Mouse (Mus musculus) cerebellum, postnatal 10 days (tissue): Measurements from ENCODE around the gene Ranbp17.
A peak's percentile ranks its signal among the peaks of the same experiment; 100 is the strongest.
"Not testable (repeated sequence)": the region's sequence is repeated elsewhere in the genome, so short reads cannot be mapped to it uniquely, and the experiment has no call there.

ENCODE experiments used
- DNase-seq, 2 experiments: peaks; one replicate each; pipeline ENCODE4 v3.0.0; 2021; ENCODE audit warnings: mixed read lengths in 2 of 2

Gene Ranbp17

DNA sequence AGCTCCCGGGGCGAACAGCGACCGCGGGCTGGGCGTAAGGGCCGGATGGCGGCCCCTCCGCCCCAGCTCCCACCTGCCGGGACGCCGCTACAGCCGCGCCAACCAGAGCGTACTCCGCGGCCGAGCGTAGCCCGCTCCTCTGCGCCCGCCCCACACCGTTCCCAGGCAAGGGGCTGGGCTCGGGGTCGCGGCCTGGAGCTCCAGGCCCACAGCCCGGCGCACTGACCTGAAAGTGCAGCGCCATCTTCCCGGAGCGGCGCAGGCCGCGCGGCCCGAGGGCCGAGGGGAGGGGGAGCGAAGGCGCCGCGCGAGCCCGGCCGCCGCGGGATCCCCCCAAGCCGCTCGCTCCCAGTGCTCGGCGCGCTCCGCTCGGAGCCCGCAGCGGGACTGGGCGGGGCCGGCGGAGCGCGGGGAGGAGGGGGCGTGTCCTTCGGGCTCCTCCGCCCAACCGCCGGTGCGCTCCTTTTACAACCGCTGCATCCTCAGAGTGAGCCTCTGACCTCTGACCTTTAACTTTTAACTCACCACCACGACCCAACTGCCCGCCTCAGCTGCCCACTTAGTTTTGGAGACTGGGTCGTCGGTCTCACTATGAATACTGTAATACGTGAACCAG, at the start of gene Ranbp17:
TSS of gene Ranbp17 (minus strand) at position 371 of the 616 bp plus-strand sequence.
- DNase-seq = peak; percentile 77 to 83

DNA sequence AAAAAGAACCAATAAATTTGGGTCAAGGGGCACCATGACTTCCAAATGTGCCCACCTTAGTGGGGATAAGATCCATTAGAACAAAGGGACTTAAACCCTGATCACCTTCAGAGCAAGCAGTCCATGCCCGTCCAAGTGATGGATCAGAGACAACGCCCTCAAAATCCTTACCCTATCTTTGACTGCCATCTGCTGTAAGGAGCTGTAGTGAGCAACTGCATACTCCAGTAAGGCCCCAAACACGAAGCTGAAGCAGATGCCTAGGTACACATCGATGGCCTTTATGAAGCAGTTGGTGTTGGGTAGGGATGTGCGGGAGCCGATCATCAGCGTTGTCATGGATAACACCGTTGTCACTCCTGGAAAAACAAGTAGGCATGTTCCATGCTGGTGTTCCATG, 40.6 kb upstream of the Ranbp17 start:
- DNase-seq = peak; percentile 51 to 63

DNA sequence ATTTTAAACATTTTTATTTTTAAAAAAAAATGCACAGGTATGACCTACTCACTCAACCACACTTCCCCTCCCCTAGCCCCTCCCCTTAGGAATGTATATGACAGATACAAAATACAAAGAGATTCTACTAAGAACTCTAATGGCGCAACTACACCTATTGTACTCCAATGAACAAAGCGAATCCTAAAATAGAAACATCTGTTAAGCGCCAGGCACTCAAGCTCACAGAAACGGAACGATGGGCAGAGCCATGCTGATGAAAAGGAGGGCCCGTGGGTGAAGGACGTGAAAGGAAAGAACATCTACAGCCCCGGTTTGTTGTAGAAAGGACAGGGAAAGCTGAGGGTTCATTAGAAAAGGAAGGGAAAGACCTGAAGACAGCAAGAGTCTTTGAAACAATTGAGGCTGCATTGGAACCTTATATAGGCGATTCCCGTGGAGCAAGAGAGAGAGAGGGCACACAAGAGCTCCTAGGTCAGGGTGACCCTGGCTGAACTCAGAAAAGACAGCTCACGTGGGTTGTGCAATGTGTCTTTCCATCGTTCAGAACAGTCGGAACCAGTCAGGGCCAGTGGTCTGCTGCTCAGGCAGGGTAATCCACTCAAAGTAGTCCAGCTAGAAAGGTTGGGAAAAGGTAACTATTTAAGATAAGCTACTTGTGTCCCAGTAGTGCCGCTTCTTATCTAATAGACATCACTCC, 37.5 kb upstream of the Ranbp17 start:
- DNase-seq = no peak

DNA sequence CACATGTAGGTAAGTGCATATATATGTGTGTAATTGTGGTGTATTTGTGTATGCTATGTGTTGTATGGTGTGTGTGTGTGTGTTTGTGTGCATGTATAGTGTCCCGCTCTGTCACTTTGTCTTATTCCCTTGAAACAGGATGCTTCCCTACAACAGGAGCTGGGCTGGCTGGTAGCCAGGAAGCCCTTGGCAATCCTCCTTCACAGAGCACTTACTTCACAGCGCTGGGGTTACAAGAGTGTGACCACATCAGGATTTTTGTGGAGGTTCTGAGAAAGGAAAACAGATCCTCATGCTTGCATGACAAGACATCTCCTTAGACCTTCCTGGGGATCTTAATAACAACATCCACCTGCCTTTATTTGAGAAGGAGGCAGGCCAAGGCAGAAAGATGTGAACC, 33.8 kb upstream of the Ranbp17 start:
- peak; percentile 64 to 69 for DNase-seq

DNA sequence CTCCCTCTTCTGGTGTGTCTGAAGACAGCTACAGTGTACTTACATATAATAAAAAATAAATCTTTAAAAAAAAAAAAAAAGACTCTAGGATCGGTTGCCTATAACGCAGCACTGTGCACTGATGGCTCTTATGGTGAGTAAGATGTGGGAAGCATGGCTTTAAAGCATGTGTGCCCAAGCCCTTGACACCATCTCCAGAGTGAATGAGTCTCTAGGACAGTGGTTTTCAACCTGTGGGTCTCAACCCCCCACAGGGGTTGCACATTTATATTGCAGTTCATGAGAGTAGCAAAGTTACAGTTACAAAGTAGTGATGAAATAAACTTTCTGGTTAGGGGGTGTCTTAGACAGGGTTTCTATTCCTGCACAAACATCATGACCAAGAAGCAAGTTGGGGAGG, 31.4 kb upstream of the Ranbp17 start:
- no peak for DNase-seq

DNA sequence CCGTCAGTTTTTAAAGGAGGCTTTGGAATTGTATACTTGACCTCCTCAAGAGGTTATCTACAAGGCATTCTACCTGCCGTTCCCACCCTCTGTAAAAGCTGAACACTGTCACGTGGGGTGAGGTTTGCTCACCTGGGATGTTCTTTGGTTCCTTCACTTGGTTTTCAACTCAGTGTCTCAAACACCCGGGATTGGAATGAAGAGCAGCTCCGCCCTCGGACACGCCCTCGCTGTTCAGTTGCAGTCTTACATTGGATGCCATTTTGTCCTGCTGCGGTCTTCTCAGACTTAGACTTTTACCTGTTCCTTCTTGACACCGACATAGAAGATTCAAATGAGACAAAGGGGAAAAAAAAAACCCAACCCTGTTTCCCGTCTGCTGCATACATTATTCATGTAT, 30.6 kb upstream of the Ranbp17 start:
- DNase-seq = no peak

DNA sequence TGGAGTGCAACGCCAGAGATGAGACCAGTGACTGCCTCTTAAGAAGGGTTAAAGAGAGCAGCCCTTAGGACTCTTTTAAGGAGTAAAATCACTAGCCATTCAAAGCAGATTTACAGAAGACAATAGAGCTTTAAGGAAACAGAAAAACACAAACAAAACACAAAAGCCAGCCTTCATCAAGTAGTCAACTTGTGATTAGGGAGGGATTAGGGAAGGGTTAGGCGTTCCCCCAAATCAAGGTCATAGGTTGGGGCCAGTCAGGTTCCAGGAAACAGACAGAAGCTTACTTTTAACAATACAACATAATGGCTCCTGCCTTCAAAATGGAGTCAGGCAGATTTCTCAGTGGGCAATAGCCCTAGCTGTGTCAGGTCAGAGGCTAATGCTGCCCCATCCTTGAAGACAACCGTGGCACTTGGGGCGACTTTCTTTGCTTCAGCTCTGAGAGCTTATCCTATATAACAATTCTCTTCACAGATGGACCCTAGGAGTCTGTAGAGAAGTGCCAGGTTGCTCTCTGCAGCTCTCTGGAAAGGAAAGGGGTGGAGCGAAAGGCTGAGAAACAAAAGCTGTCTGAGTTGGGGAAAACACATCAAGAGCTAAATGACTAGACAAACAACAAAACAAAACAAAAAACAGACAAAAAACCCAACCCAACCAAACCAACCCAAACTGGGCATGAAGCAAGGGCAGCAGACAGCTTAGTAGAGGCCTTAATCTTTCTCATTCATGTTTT, 24.0 kb upstream of the Ranbp17 start:
- no peak for DNase-seq

DNA sequence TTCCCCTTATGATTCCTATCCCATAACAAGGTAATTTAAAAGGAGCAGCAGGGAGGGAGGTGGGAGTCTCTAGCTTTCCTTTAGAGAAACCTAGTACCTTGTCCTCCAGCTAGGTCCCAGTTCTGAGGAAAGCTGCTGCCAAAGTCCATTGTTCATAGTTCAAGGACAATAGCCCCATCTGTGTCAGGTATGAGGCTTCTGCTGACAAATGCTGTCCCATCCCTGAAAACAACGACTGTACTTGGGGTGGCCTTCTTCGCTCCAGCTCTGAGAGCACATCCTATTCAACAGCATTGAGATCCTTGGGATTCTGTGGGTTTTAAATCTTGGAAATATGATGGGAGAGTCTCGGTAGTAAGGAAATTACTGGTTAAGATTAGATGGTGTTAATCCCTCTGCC, 23.1 kb upstream of the Ranbp17 start:
- no peak for DNase-seq

DNA sequence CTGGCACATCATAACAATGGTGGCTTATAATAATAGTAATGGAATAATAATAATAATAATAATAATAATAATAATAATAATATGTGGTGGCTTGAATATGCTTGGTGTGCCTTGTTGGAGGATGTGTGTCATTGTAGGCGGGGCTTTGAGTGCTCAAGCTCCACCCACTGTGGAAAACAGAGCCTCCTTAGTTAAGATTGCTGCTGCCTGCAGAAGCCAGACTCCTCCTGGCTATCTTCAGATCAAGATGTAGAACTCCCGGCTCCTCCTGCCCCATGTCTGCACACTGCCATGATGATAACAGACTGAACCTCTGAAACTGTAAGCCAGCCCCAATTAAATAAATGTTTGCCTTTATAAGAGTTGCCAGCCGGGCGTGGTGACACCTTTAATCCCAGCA, 21.0 kb upstream of the Ranbp17 start:
- DNase-seq = no peak

DNA sequence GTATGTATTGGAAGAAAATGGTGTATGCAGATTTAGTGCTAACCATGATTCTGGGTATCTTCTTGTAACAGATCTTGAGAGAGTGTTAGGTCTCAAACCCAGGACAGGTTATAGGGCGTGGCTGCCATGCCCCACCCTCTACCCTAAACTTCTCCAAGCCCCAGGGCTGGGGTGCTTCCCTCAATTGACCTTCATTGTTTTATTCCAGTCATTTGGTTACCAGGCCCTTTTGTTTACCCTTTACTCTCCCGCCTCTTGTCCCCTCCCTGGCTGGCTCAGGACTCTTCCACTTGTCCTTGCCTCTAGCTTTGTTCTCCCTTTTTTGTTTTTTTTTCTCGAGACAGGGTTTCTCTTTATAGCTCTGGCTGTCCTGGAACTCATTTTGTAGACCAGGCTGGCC, 20.0 kb upstream of the Ranbp17 start:
- DNase-seq = no peak

DNA sequence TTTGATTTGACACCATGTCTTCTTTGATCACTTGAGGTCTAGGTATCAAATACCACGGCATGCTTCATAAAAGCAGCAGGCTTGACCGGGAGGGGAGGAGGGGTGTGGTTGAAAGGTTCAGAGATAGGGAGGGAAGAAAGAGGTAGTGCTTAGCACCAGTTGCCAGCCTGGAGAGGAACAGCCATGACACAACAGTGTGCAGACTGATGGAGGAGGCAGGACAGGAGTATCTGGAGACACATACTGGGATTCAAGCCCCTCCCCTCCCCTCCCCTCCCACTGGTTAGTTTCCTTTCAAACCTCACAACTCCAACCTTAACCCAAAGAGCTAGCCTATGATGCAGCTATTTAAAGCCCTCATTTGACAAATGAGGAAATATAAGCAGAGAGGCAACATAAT, 16.0 kb upstream of the Ranbp17 start:
- DNase-seq = no peak

DNA sequence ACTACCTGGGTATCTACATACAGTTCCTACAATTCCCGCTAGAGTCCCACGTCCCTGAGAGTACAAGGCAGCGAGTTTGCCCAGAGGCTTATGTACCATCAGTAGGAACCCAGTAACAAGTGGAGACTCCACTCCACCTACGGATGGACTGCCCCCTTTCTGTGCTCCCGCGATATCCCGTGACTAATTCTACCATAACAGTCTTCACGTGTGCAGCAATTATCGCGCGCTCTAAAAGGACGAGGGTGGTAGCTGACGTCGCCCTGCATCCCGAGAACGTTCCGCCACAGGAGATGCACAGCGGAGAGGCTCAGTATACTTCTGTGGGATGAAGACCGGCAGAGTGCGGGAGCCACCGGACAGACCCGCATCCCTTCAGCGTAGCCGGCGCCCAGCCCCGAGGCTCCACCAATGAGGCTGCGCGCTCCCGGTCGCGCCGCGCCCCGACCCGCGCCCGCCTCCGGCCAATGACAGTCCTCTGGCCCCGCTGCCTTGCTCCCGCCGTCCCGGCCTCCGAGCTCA, 631 bp downstream of the Ranbp17 start:
- DNase-seq = peak; percentile 87 to 88

DNA sequence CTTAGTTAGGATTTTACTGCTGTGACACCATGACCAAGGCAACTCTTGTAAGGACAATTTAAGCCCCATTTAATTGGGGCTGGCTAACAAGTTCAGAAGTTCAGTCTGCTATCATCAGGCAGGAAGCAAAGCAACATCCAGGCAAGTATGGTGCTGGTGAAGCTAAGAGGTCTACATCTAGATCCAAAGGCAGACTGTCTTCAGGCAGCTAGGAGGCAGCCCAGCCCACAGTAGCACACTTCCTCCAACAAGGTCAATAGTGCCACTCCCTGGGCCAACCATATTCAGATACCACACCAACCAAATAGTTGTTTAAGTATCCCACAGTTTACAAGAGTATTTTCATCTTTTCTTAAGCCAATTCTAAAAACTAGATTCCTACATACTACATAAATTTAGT, 4.1 kb downstream of the Ranbp17 start:
- no peak for DNase-seq

DNA sequence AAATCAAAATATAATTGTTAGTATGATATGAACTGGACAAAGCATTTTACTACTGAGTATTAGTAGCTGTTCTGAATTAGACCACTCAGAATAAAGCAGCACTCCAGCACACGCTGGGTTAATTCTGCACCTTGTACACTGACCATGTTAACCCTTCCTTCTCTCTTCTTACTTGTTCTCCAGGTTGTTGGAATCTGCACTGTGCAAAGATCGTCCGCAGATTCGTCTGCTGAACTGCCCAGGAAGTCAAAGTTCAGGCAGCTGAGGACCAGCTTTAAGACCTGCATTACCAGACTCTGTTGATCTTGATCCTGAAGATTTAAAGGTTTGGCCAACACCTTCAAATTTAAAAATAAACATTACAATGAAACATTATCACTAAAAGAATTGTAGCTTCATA, 27.8 kb downstream of the Ranbp17 start:
- no peak for DNase-seq

DNA sequence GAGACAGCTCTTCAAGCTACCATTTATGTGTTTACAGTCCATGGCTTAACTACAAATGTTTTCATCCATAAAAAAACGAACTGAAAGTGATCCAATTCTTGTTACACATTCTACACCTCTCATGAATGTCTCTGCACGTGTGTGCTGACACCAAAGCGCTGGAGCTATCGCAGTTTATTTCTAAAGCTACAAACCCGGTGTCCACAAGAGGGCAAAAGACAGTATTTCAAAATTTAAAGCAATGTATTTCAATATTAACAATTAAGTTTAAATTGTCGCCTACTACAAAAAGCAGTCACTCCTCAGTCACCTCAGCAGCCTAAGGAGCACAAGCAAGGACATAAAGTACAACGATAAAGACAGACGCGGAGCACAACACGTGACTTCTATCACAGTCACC, 33.1 kb downstream of the Ranbp17 start:
- DNase-seq = no peak

DNA sequence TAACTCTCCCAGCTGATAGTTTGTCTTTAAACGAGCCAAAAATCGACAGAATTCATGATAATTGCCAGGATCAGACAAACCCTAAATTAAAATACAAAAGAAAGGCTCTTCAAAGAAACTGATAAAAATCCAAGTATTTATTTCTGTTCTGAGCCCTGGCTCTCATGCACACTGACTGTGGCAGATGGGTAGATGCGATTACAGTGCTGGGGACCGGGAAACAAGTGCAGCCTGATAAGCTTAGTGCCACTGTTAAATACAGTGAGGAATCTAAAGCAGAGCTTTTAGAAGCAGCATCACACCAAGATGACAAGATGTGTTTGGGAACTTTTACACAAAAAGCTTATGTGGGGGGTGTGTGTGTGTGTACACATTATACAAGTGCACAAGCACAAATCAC, 34.3 kb downstream of the Ranbp17 start:
- DNase-seq = no peak

DNA sequence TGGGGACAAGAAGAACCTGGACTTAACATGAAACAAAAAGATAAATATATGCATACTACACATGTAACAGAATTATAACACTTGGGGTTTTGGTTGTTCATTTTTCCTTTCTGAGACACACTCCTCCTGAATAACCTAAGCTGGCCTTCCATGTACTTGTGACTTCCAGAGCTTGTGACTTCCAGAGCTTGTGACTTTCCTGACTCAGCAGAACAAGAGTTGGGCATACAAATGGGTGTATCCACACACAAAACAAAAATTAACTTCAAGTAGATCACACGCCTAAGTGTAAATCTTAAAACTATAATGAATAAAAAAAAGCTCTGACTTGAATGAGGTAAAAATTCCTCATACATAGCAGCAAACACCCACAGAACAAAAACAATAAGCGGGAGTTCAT, 36.9 kb downstream of the Ranbp17 start:
- no peak for DNase-seq

DNA sequence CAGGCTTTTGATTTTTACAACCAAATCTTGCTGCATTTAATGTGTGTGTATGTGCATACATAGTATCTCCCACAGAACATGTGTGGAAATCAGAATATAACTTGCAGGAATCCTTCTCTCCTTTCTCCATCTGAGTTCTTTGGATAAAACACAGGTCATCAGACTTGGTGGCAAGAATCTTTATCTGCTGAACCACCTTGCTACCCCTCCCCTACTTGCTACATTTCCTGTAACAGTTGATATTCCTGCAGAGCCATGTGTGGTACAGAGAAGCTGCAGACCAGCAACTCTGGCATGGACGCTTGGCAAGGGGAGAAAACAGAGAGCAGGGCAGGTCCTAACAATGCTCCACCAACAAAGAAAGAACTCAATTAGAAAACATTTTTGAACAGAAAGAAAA, 52.4 kb downstream of the Ranbp17 start:
- no peak for DNase-seq

DNA sequence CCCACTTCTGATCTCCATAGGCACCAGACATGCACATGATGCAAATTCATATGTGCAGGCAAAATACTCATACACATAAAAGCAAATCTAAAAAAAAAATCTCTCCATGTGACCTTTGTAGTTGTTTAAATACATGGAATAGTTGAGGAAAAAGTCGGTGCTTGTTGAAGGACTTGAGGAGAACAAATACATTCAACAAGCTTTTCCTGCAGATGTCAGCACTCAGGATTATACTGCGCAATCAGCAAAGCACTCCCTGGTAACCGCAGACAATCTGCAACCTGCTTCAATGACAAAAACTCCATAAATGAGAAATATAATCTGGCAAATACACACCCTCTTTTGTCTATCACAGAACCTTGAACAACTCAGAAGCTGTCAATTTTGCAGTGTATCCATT, 59.5 kb downstream of the Ranbp17 start:
- DNase-seq = no peak

DNA sequence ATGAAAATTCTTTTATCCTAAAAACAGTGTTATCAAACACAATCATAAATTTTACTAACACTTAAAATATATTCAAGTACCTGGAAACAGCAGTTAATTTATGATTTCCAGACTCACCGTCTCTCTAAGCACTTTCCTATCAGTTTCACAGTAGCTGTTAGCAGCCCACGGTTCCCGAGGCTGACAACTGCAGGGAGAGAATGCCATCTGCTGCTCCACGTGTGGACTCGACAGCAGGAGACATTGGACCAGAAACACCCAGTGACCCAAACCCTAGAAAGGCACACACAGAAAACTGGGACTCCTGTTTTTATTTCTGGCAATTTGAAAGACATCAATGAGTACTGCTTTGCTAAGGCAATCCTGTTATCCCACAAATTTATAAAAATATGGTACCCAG, 79.7 kb downstream of the Ranbp17 start:
- peak; percentile 65 to 69 for DNase-seq

DNA sequence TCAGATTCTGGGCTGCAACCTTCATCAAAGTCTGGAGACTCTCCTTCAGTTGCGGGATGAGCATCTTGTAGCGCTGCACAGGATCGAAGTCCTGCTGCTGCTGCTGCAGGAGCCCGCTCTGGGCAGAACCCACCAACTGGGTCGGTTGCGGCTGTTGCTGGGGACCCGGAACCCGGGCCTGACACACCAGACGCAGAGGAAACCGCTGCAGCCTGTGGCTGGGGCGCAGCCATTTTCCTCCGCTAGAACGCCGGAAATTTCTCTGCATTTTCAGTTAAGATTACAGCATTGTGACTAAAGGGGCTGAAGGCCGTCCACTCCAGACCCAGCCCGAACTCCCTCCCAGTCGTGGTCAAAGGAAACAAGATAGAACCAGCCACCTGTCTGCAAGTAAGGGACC, 85.3 kb downstream of the Ranbp17 start:
- not testable (repeated sequence) for DNase-seq

DNA sequence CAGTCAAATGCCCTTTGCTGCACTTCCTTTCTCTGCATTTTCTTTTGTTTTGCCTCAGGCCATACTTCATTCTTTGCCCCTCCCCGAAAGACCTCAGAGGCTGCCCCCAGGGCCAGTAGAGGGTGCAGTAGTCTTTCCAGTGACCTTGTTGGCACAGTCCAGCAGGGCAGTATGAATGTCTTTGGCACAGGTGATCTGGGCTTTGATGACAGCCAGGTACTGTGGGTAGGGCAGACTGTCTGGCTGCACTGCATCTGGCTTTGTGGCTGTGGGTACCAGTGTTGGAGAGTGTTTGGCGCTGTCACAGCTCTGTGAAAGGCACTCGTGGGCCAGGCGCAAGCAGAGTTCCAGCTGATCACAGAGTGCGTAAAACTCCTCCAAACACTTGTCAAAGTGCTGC, 85.8 kb downstream of the Ranbp17 start:
- not testable (repeated sequence) for DNase-seq

DNA sequence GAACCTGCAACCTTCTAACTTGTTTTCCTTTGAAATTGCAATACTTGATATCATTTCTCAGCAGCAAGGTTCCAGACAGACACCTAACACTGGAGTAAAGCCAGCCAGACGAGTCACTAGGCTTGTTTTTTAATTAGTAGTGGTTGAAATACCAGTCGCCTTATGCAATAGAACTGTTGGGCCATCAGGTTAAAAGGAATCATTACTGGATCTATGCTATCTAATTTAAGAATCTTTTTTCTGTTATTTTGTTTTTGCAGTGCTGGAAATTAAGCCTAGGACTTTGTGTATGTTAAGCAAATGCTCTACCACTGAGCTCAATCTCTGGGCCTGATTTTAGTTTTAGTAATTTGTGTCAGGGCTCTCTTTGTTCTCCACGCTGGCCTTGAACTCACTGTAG, 91.3 kb downstream of the Ranbp17 start:
- DNase-seq = peak in 1 of 2 experiments; percentile 23

DNA sequence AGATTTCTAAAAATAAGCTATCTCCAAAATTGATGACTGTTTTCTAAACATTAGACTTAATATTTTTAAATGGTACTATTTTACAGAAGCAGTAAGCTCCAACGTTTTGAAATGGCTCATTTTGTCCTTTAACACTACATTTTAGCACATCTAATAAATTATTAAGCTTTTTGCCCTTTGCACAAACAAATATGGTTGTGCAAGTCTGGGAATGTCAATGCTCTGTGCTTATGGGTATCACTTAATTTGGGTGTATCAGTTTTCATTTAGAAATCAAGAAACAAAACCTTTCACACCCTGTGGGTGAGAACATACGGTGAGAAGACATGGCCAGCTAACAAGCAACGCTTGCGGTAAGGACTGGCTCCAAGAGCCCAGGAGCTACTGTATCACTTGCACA, 108.9 kb downstream of the Ranbp17 start:
- DNase-seq = no peak
